Mouse (Mus musculus) C2C12 (cell line): ENCODE measurements around the gene Creg2. TPM values are rescaled to one million over a fixed set of nuclear protein-coding genes. Genes with fewer than 3 reads are reported as not detected.
A peak's percentile ranks its signal among the peaks of the same experiment; 100 is the strongest.

Experiments used
- H3K27me3 ChIP-seq: one replicate; pipeline ENCODE4 v1.6.1; 2011; ENCODE audit not compliant: control insufficient read depth, insufficient read depth, insufficient read length
- H3K36me3 ChIP-seq: one replicate; pipeline ENCODE4 v1.6.1; 2011; ENCODE audit not compliant: control insufficient read depth, insufficient read depth
- H3K4me3 ChIP-seq: one replicate; pipeline ENCODE4 v1.5.1; 2011; ENCODE audit warnings: mild to moderate bottlenecking, control low read depth; ENCODE audit not compliant: poor library complexity, insufficient read depth, severe bottlenecking
- H3K79me2 ChIP-seq: one replicate; pipeline ENCODE4 v1.6.1; 2011; ENCODE audit not compliant: control insufficient read depth, insufficient read depth
- H3K79me3 ChIP-seq: one replicate; pipeline ENCODE4 v1.6.1; 2011; ENCODE audit warnings: low read depth, control low read depth
- H3ac ChIP-seq: one replicate; pipeline ENCODE3; 2011; ENCODE audit warnings: low read depth; ENCODE audit not compliant: control insufficient read depth, insufficient read length
- CEBPB ChIP-seq: IDR thresholded peaks from one replicate; pipeline ENCODE4 v1.6.1; 2011; ENCODE audit warnings: low read depth, mild to moderate bottlenecking, control low read depth, moderate library complexity
- CTCF ChIP-seq: IDR thresholded peaks from one replicate; pipeline ENCODE4 v1.5.1; 2011; ENCODE audit not compliant: control insufficient read depth, insufficient read depth, insufficient read length
- FOSL1 ChIP-seq: IDR thresholded peaks from one replicate; pipeline ENCODE4 v1.8.0; 2011; ENCODE audit warnings: mild to moderate bottlenecking, low read length; ENCODE audit not compliant: poor library complexity, insufficient read depth, severe bottlenecking
- MAX ChIP-seq: IDR thresholded peaks from one replicate; pipeline ENCODE4 v1.6.1; 2011; ENCODE audit warnings: mild to moderate bottlenecking, control low read depth
- MYOD1 ChIP-seq: IDR thresholded peaks from one replicate; pipeline ENCODE4 v1.6.1; 2011; ENCODE audit warnings: low read depth; ENCODE audit not compliant: control insufficient read depth, insufficient read length
- MYOG ChIP-seq: IDR thresholded peaks from one replicate; pipeline ENCODE4 v1.6.1; 2011; ENCODE audit not compliant: control insufficient read depth, insufficient read length; ENCODE audit errors: extremely low read depth
- USF1 ChIP-seq: IDR thresholded peaks from one replicate; pipeline ENCODE4 v1.6.1; 2011; ENCODE audit warnings: low read depth, mild to moderate bottlenecking, control low read depth, moderate library complexity
- polyA plus RNA-seq: library from polyadenylated mRNA; unstranded; fragments of >200 nt; fragmentation: generic; extraction: Trizol; gene quantifications from one replicate; pipeline ENCODE4 v1.2.1, GENCODE M21; 2012; ENCODE audit warnings: missing spikeins

The Creg2 gene
- polyA plus RNA-seq, 1 experiment, result not detected

- no peaks in the 10 kb centered on the region for H3K79me3 ChIP-seq
- H3K36me3 ChIP-seq, result no peaks in the 10 kb centered on the region
- no peak for TF ChIP-seq CTCF
- TF ChIP-seq MYOD1, result no peak
- no peak for TF ChIP-seq CEBPB
- TF ChIP-seq MAX, result no peak
- TF ChIP-seq MYOG, result no peak
- TF ChIP-seq FOSL1, result no peak
- no peak for TF ChIP-seq USF1
- H3K4me3 ChIP-seq, result no peak overlapping the region
- H3ac ChIP-seq, result no peak overlapping the region
- H3K27me3 ChIP-seq, result no peaks in the 10 kb centered on the region
- H3K79me2 ChIP-seq, result no peaks in the 10 kb centered on the region
Measured at GRCm38 (mm10) chr1:39678883-39679282, 27.6 kb upstream of the Creg2 start.

- H3K79me2 ChIP-seq, result no peaks in the 10 kb centered on the region
Measured at GRCm38 (mm10) chr1:39676221-39676876, 25.1 kb upstream of the Creg2 start.

GRCm38 (mm10) chr1:39672362-39673105 lies 21.3 kb upstream of the Creg2 start:
- no peaks in the 10 kb centered on the region for H3K79me3 ChIP-seq
- H3K79me2 ChIP-seq, result no peaks in the 10 kb centered on the region
- no peak for TF ChIP-seq MAX
- TF ChIP-seq FOSL1, result no peak
- no peak overlapping the region for H3K4me3 ChIP-seq
- H3ac ChIP-seq, result no peak overlapping the region
- H3K36me3 ChIP-seq, result no peaks in the 10 kb centered on the region
- no peaks in the 10 kb centered on the region for H3K27me3 ChIP-seq

More at GRCm38 (mm10) chr1:39676221-39676876, 25.1 kb upstream of the Creg2 start:
- no peak for TF ChIP-seq FOSL1
- TF ChIP-seq CTCF, result no peak
- peak; percentile 18 for TF ChIP-seq MAX
- H3K79me3 ChIP-seq, result no peaks in the 10 kb centered on the region
- H3K36me3 ChIP-seq, result no peaks in the 10 kb centered on the region
- H3ac ChIP-seq, result no peak overlapping the region
- no peaks in the 10 kb centered on the region for H3K27me3 ChIP-seq
- no peak overlapping the region for H3K4me3 ChIP-seq

GRCm38 (mm10) chr1:39670211-39670935 lies 19.1 kb upstream of the Creg2 start:
- Histone ChIP-seq H3ac (no peak overlapping the region), H3K27me3 (no peaks in the 10 kb centered on the region), H3K79me3 (no peaks in the 10 kb centered on the region), H3K4me3 (no peak overlapping the region), H3K36me3 (no peaks in the 10 kb centered on the region), H3K79me2 (no peaks in the 10 kb centered on the region)
- TF ChIP-seq MYOD1 (no peak), MAX (no peak)

- H3K27me3 ChIP-seq, result no peaks in the 10 kb centered on the region
- no peaks in the 10 kb centered on the region for H3K36me3 ChIP-seq
- no peak overlapping the region for H3K4me3 ChIP-seq
- H3K79me3 ChIP-seq, result no peaks in the 10 kb centered on the region
- no peak for TF ChIP-seq MYOD1
- TF ChIP-seq MYOG, result no peak
- no peak overlapping the region for H3ac ChIP-seq
- H3K79me2 ChIP-seq, result no peaks in the 10 kb centered on the region
Measured at GRCm38 (mm10) chr1:39666751-39667252, 15.5 kb upstream of the Creg2 start.

- Histone ChIP-seq H3K79me3 (no peaks in the 10 kb centered on the region), H3K36me3 (no peaks in the 10 kb centered on the region), H3K4me3 (no peak overlapping the region), H3ac (no peak overlapping the region), H3K27me3 (no peaks in the 10 kb centered on the region), H3K79me2 (no peaks in the 10 kb centered on the region)
- no peak for TF ChIP-seq USF1
- no peak for TF ChIP-seq CTCF
- no peak for TF ChIP-seq MAX
- TF ChIP-seq FOSL1, result no peak
Measured at GRCm38 (mm10) chr1:39664039-39664625, 12.9 kb upstream of the Creg2 start.
